Mouse (Mus musculus): Measurements from ENCODE around the gene Zbtb32. TPM values are rescaled to one million over a fixed set of nuclear protein-coding genes. Genes with fewer than 3 reads are reported as not detected.

Zbtb32 gene
- polyA plus RNA-seq, 1 experiment: 5.7 TPM

- WGBS: 88% methylated on average over 10 of the region's 10 CpGs
- Histone ChIP-seq H3K4me1 (ENCODE audit: control insufficient read depth, insufficient read depth, low read length) (0 out of 2 replicates have a peak, but pooled peaks cover 6% of the 10 kb centered on the region), H3K4me3 (replicated peaks; ENCODE audit: extremely low read depth, low read depth, low read length) (no peak overlapping the region)
- no peak for DNase-seq
- no peak for TF ChIP-seq POLR2A (IDR thresholded peaks at IDR 0.05; ENCODE audit: borderline replicate concordance, extremely low read depth, low read depth, low read length)
- TF ChIP-seq CTCF (IDR thresholded peaks at IDR 0.05; ENCODE audit: insufficient read depth, low read length): no peak
These were observed 14.4 kb downstream of the Zbtb32 start for GRCm38 (mm10) chr7:30584339-30584738.

GRCm38 (mm10) chr7:30581547-30581946, 17.2 kb downstream of the Zbtb32 start:
- 94% methylated on average over 16 of the region's 16 CpGs for WGBS
- TF ChIP-seq CTCF (IDR thresholded peaks at IDR 0.05; ENCODE audit: insufficient read depth, low read length) (no peak), POLR2A (IDR thresholded peaks at IDR 0.05; ENCODE audit: borderline replicate concordance, extremely low read depth, low read depth, low read length) (no peak)
- Histone ChIP-seq H3K4me3 (replicated peaks; ENCODE audit: extremely low read depth, low read depth, low read length) (no peak overlapping the region), H3K4me1 (ENCODE audit: control insufficient read depth, insufficient read depth, low read length) (no peaks in the 10 kb centered on the region)
- DNase-seq: no peak

GRCm38 (mm10) chr7:30579950-30580349, 18.8 kb downstream of the Zbtb32 start:
- no peak for DNase-seq
- Histone ChIP-seq H3K4me1 (ENCODE audit: control insufficient read depth, insufficient read depth, low read length) (no peaks in the 10 kb centered on the region), H3K4me3 (replicated peaks; ENCODE audit: extremely low read depth, low read depth, low read length) (no peak overlapping the region)
- 88% methylated on average over 8 of the region's 8 CpGs for WGBS
- no peak for TF ChIP-seq CTCF (IDR thresholded peaks at IDR 0.05; ENCODE audit: insufficient read depth, low read length)
- TF ChIP-seq POLR2A (IDR thresholded peaks at IDR 0.05; ENCODE audit: borderline replicate concordance, extremely low read depth, low read depth, low read length): no peak

GRCm38 (mm10) chr7:30572969-30573368, 25.7 kb downstream of the Zbtb32 start:
- H3K4me1 ChIP-seq (ENCODE audit: control insufficient read depth, insufficient read depth, low read length): no peaks in the 10 kb centered on the region
- DNase-seq: no peak
- 28% methylated on average over 2 of the region's 2 CpGs for WGBS
- no peak overlapping the region for H3K4me3 ChIP-seq (replicated peaks; ENCODE audit: extremely low read depth, low read depth, low read length)
- TF ChIP-seq CTCF (IDR thresholded peaks at IDR 0.05; ENCODE audit: insufficient read depth, low read length): no peak
- TF ChIP-seq POLR2A (IDR thresholded peaks at IDR 0.05; ENCODE audit: borderline replicate concordance, extremely low read depth, low read depth, low read length): no peak

GRCm38 (mm10) chr7:30572389-30572788, 26.3 kb downstream of the Zbtb32 start:
- TF ChIP-seq POLR2A (IDR thresholded peaks at IDR 0.05; ENCODE audit: borderline replicate concordance, extremely low read depth, low read depth, low read length) (no peak), CTCF (IDR thresholded peaks at IDR 0.05; ENCODE audit: insufficient read depth, low read length) (no peak)
- DNase-seq: no peak
- WGBS: 84% methylated on average over 5 of the region's 5 CpGs
- Histone ChIP-seq H3K4me3 (replicated peaks; ENCODE audit: extremely low read depth, low read depth, low read length) (no peak overlapping the region), H3K4me1 (ENCODE audit: control insufficient read depth, insufficient read depth, low read length) (no peaks in the 10 kb centered on the region)

- no peak overlapping the region for H3K4me3 ChIP-seq (replicated peaks; ENCODE audit: extremely low read depth, low read depth, low read length)
- H3K4me1 ChIP-seq (ENCODE audit: control insufficient read depth, insufficient read depth, low read length): peaks cover 3% of the 10 kb centered on the region; the same call in 1 of the 2 replicates
- TF ChIP-seq POLR2A (IDR thresholded peaks at IDR 0.05; ENCODE audit: borderline replicate concordance, extremely low read depth, low read depth, low read length) (no peak), CTCF (IDR thresholded peaks at IDR 0.05; ENCODE audit: insufficient read depth, low read length) (no peak)
- 84% methylated on average over 11 of the region's 11 CpGs for WGBS
- DNase-seq: no peak
These were observed 31.2 kb downstream of the Zbtb32 start for GRCm38 (mm10) chr7:30567555-30567954.

GRCm38 (mm10) chr7:30566033-30566432, 32.7 kb downstream of the Zbtb32 start:
- WGBS: 73% methylated on average over 9 of the region's 9 CpGs
- no peak overlapping the region for H3K4me3 ChIP-seq (replicated peaks; ENCODE audit: extremely low read depth, low read depth, low read length)
- TF ChIP-seq POLR2A (IDR thresholded peaks at IDR 0.05; ENCODE audit: borderline replicate concordance, extremely low read depth, low read depth, low read length) (no peak), CTCF (IDR thresholded peaks at IDR 0.05; ENCODE audit: insufficient read depth, low read length) (no peak)
- H3K4me1 ChIP-seq (ENCODE audit: control insufficient read depth, insufficient read depth, low read length): peaks cover 3% of the 10 kb centered on the region; the same call in 1 of the 2 replicates
- DNase-seq: no peak

- no peak within 1 kb of the TSS for H3K4me3 ChIP-seq (replicated peaks; ENCODE audit: extremely low read depth, low read depth, low read length)
- H3K4me1 ChIP-seq (ENCODE audit: control insufficient read depth, insufficient read depth, low read length): peaks cover 3% of the 10 kb centered on the region; the same call in 1 of the 2 replicates
- DNase-seq: no peak
- TF ChIP-seq CTCF (IDR thresholded peaks at IDR 0.05; ENCODE audit: insufficient read depth, low read length) (no peak), POLR2A (IDR thresholded peaks at IDR 0.05; ENCODE audit: borderline replicate concordance, extremely low read depth, low read depth, low read length) (no peak)
- 91% methylated on average over 12 of the region's 12 CpGs for WGBS
These were observed 33.6 kb downstream of the Zbtb32 start, which contains the start of gene Igflr1 for GRCm38 (mm10) chr7:30564970-30565571. Gene Igflr1, plus strand, starts transcription at chr7:30565427.

- H3K4me1 ChIP-seq (ENCODE audit: control insufficient read depth, insufficient read depth, low read length): peaks cover 5% of the 10 kb centered on the region
- TF ChIP-seq CTCF (IDR thresholded peaks at IDR 0.05; ENCODE audit: insufficient read depth, low read length) (no peak), POLR2A (IDR thresholded peaks at IDR 0.05; ENCODE audit: borderline replicate concordance, extremely low read depth, low read depth, low read length) (no peak)
- peak overlapping the region; percentile 76 for H3K4me3 ChIP-seq (replicated peaks; ENCODE audit: extremely low read depth, low read depth, low read length)
- DNase-seq: no peak
- 23% methylated on average over 6 of the region's 6 CpGs for WGBS
These were observed 34.8 kb downstream of the Zbtb32 start for GRCm38 (mm10) chr7:30563906-30564280.

Data from lung, adult 2 months (tissue).